Mouse (Mus musculus) liver, embryonic 14.5 days (tissue): ENCODE measurements around the gene Lrp3.

Source experiments
- CTCF ChIP-seq: IDR thresholded peaks from 2 replicates; pipeline ENCODE4 v1.5.1; 2016; ENCODE audit warnings: antibody characterized with exemption, low read depth, control low read depth
- EP300 ChIP-seq: IDR thresholded peaks from 2 replicates; pipeline ENCODE4 v1.6.1; 2016; ENCODE audit warnings: antibody characterized with exemption, low read depth

DNA sequence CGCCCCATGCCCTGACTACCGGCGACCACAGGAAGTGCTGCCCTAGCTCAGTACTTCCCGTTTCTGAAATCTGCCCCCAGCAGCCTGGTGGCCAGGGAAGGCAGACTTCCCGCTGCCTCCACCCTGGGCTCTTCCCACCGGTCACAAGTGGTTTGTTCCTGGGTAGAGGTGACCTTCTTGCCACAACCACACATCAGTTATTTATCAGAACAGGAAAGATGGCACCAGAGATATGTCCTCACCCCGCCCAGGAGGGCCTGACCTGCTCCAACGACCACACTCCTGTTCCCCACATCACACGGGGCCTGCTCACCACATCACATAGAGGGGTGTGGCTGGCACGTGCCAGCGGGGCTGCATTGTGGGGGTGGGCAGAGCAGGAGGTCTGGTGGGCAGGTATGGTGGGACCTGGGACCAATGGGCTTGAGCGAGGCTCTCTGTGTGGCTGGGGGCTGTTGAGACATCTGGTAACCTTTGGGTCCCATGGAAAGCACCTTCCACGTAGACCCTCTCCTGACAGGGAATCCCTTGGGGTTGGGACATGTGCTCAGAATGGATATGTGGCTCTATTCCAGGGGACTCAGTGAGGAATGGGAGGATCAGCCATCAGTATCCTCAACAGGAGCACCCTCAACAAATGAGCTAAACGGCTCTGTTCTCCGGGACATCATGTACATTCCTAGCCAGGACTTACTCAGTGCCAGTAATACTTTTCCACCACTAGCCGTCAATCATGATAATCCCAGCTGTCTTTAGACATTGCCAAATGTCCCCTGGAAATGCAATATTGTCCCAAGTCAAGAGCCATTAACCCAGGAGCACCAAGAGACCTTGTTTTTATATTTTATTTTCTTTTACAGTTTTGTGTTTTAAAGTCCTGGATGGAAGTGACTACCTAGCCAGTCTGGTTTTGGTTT, 58.5 kb downstream of the Lrp3 start:
- TF ChIP-seq CTCF (no peak), EP300 (no peak)
